Mouse (Mus musculus): ENCODE results near the gene Nme4.

Gene Nme4

GRCm38 (mm10) chr17:26095121-26095740 lies at the start of gene Nme4:
Gene Nme4 (minus strand): TSS chr17:26095602.
- DNase-seq (ENCODE audit: low read depth, low spot score): peak; percentile 62

- no peak for DNase-seq (ENCODE audit: low read depth, low spot score)
Measured at GRCm38 (mm10) chr17:26143386-26143785, 48.0 kb upstream of the Nme4 start.

- DNase-seq (ENCODE audit: low read depth, low spot score): no peak
Measured at GRCm38 (mm10) chr17:26142796-26143195, 47.4 kb upstream of the Nme4 start.

- peak; percentile 77 for DNase-seq (ENCODE audit: low read depth, low spot score)
Measured at GRCm38 (mm10) chr17:26138901-26139381, 43.5 kb upstream of the Nme4 start.

GRCm38 (mm10) chr17:26138239-26138836 lies 42.9 kb upstream of the Nme4 start, which contains the start of gene Axin1:
Gene Axin1 (plus strand): TSS chr17:26138688.
- peak; percentile 99 for DNase-seq (ENCODE audit: low read depth, low spot score)

GRCm38 (mm10) chr17:26137751-26138130 lies 42.3 kb upstream of the Nme4 start:
- DNase-seq (ENCODE audit: low read depth, low spot score): no peak

GRCm38 (mm10) chr17:26137106-26137750 lies 41.8 kb upstream of the Nme4 start:
- peak; percentile 22 for DNase-seq (ENCODE audit: low read depth, low spot score)

- no peak for DNase-seq (ENCODE audit: low read depth, low spot score)
Measured at GRCm38 (mm10) chr17:26131856-26132853, 36.8 kb upstream of the Nme4 start.

GRCm38 (mm10) chr17:26131062-26131732 lies 35.8 kb upstream of the Nme4 start:
- no peak for DNase-seq (ENCODE audit: low read depth, low spot score)

- no peak for DNase-seq (ENCODE audit: low read depth, low spot score)
Measured at GRCm38 (mm10) chr17:26125226-26125625, 29.8 kb upstream of the Nme4 start.

- no peak for DNase-seq (ENCODE audit: low read depth, low spot score)
Measured at GRCm38 (mm10) chr17:26124560-26124959, 29.2 kb upstream of the Nme4 start.

- DNase-seq (ENCODE audit: low read depth, low spot score): peak; percentile 95
Measured at GRCm38 (mm10) chr17:26123267-26123684, 27.9 kb upstream of the Nme4 start, which contains the start of gene Mrpl28. Gene Mrpl28 (plus strand): TSS chr17:26123500.

GRCm38 (mm10) chr17:26122431-26123140 lies 27.2 kb upstream of the Nme4 start:
- no peak for DNase-seq (ENCODE audit: low read depth, low spot score)

GRCm38 (mm10) chr17:26119766-26120710 lies 24.6 kb upstream of the Nme4 start:
- peak; percentile 85 for DNase-seq (ENCODE audit: low read depth, low spot score)

- DNase-seq (ENCODE audit: low read depth, low spot score): no peak
Measured at GRCm38 (mm10) chr17:26116503-26117258, 21.3 kb upstream of the Nme4 start.

- no peak for DNase-seq (ENCODE audit: low read depth, low spot score)
Measured at GRCm38 (mm10) chr17:26115956-26116487, 20.6 kb upstream of the Nme4 start.

- no peak for DNase-seq (ENCODE audit: low read depth, low spot score)
Measured at GRCm38 (mm10) chr17:26115205-26115898, 19.9 kb upstream of the Nme4 start.
